Mouse (Mus musculus) CH12.LX (cell line): ENCODE results near the gene Sept9.

Experiments used
- BHLHE40 ChIP-seq: IDR thresholded peaks from 2 replicates; pipeline ENCODE4 v1.6.1; 2011; ENCODE audit warnings: mild to moderate bottlenecking, low read depth, low read length, improper control_type of control experiment
- CTCF ChIP-seq, 2 experiments: IDR thresholded peaks in 1 of 2; conservative IDR thresholded peaks in 1 of 2; 2 replicates each; pipeline ENCODE4 v1.5.1; 2011 to 2012; ENCODE audit warnings: low read depth in 2 of 2, low read length in 2 of 2, improper control_type of control experiment in 1 of 2, inconsistent platforms in 1 of 2, mild to moderate bottlenecking in 1 of 2, moderate library complexity in 1 of 2
- E2F4 ChIP-seq: IDR thresholded peaks from 2 replicates; pipeline ENCODE4 v1.6.1; 2011; ENCODE audit warnings: low read depth, low read length, improper control_type of control experiment; ENCODE audit not compliant: insufficient replicate concordance
- EP300 ChIP-seq: IDR thresholded peaks from 2 replicates; pipeline ENCODE4 v1.6.1; 2011; ENCODE audit warnings: low read length, improper control_type of control experiment
- MAFK ChIP-seq: IDR thresholded peaks from 2 replicates; pipeline ENCODE4 v1.6.1; 2011; ENCODE audit warnings: low read length, improper control_type of control experiment; ENCODE audit not compliant: insufficient replicate concordance
- MAX ChIP-seq: IDR thresholded peaks from 2 replicates; pipeline ENCODE4 v1.6.1; 2011; ENCODE audit warnings: low read length, improper control_type of control experiment
- MEF2A ChIP-seq: IDR thresholded peaks from 2 replicates; pipeline ENCODE4 v1.6.1; 2014; ENCODE audit warnings: low read depth, mild to moderate bottlenecking, inconsistent platforms, low read length, improper control_type of control experiment, borderline replicate concordance
- POLR2A ChIP-seq: IDR thresholded peaks from 2 replicates; pipeline ENCODE4 v1.6.1; 2011; ENCODE audit warnings: low read depth, mild to moderate bottlenecking, improper control_type of control experiment, low read length
- POLR2AphosphoS2 ChIP-seq: IDR thresholded peaks from 2 replicates; pipeline ENCODE4 v1.6.1; 2011; ENCODE audit warnings: low read depth, low read length, improper control_type of control experiment
- SIN3A ChIP-seq: IDR thresholded peaks from 2 replicates; pipeline ENCODE4 v1.6.1; 2012; ENCODE audit warnings: low read length, improper control_type of control experiment, inconsistent platforms
- ZC3H11A ChIP-seq: IDR thresholded peaks from 2 replicates; pipeline ENCODE4 v1.6.1; 2012; ENCODE audit warnings: low read depth, mild to moderate bottlenecking, inconsistent platforms, low read length, improper control_type of control experiment

DNA sequence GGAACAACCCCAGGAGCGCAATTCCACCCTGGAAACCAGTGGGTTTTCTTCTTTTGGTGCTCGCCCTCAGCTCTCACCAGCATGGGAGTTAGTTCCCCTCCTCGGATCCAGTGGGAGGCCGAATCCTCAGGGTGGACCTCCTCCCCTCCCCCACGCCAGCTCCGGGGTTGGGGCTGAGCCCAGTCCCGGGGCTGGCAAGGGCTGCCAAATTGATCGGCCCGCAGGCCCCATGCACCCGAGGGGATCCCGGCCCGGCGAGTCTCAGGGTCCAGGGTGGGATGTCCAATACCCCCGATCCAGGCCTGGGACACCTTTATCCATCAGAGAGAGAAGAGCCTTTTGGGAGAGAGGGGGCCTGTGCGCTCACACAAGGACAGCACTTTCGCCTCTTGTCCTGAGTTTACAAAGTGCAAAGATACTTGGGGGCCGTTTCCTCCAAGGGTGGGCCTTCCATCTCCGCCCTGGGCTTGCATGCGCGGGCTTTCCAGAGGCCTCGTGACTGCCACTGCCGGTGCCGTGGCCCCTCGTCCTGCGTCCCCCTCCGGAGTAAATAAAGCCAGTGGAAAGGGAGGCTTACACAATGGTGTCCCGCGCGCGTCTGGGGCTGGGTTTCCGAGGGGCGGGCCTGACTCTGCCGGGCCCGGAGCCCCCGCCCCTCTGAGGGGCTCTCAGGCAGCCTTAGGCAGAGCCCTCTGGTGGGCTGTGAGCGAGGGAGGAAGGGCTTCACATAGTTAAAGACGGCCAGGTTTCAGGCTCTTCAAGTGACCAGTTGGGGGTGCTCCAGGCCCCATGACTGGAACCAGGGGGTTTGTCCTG is 67.7 kb downstream of the Sept9 start:
- TF ChIP-seq CTCF (conservative IDR thresholded peaks at IDR 0.05 in 1 of 2, IDR thresholded peaks at IDR 0.05 in 1 of 2; ENCODE audit: low read depth in 2 of 2, low read length in 2 of 2) = peak in 1 of 2 experiments; percentile 98; a peak in 2 of 4 replicates
- no peak for TF ChIP-seq MAFK
- no peak for TF ChIP-seq EP300
- peak; percentile 28; the same call in 1 of the 2 replicates for TF ChIP-seq BHLHE40
- peak; percentile 53; the same call in 1 of the 2 replicates for TF ChIP-seq POLR2A
- no peak; the same call in 1 of the 2 replicates for TF ChIP-seq SIN3A
- TF ChIP-seq ZC3H11A = peak; percentile 63
- TF ChIP-seq E2F4 = no peak
- peak; percentile 47; the same call in 1 of the 2 replicates for TF ChIP-seq MEF2A
- no peak for TF ChIP-seq POLR2AphosphoS2
- TF ChIP-seq MAX = no peak
